Mouse (Mus musculus): ENCODE measurements around the gene Col1a1. TPM values are rescaled to one million over a fixed set of nuclear protein-coding genes. Genes with fewer than 3 reads are reported as not detected.

The Col1a1 gene
- polyA plus RNA-seq, 1 experiment from 2014 or later, result 82.7 TPM

- Histone ChIP-seq H3K4me2 (no peak overlapping the region), H3K36me3 (replicated peaks) (no peaks in the 10 kb centered on the region), H3K4me1 (peaks cover 13% of the 10 kb centered on the region), H3K27me3 (replicated peaks) (peaks cover 35% of the 10 kb centered on the region), H3K4me3 (no peak overlapping the region), H3K27ac (no peak overlapping the region), H3K9me3 (no peaks in the 10 kb centered on the region), H3K9ac (no peak overlapping the region)
- ATAC-seq (replicated peaks), result no peak
- WGBS, result 41% methylated on average over 9 of the region's 9 CpGs
Observed at GRCm38 (mm10) chr11:94941121-94941520, 5.1 kb downstream of the Col1a1 start.

GRCm38 (mm10) chr11:94941776-94942175 is 5.8 kb downstream of the Col1a1 start:
- Histone ChIP-seq H3K4me3 (no peak overlapping the region), H3K27ac (no peak overlapping the region), H3K4me2 (no peak overlapping the region), H3K27me3 (replicated peaks) (peaks cover 28% of the 10 kb centered on the region), H3K4me1 (peaks cover 11% of the 10 kb centered on the region), H3K9ac (no peak overlapping the region), H3K9me3 (no peaks in the 10 kb centered on the region), H3K36me3 (replicated peaks) (no peaks in the 10 kb centered on the region)
- ATAC-seq (replicated peaks), result no peak
- 79% methylated on average over 8 of the region's 8 CpGs for WGBS

- Histone ChIP-seq H3K4me3 (no peak overlapping the region), H3K27me3 (replicated peaks) (peaks cover 24% of the 10 kb centered on the region), H3K27ac (no peak overlapping the region), H3K4me2 (no peak overlapping the region), H3K9me3 (no peaks in the 10 kb centered on the region), H3K4me1 (peaks cover 6% of the 10 kb centered on the region), H3K36me3 (replicated peaks) (no peaks in the 10 kb centered on the region), H3K9ac (no peak overlapping the region)
- ATAC-seq (replicated peaks), result no peak
- 54% methylated on average over 13 of the region's 13 CpGs for WGBS
Observed at GRCm38 (mm10) chr11:94942282-94943023, 6.4 kb downstream of the Col1a1 start.

GRCm38 (mm10) chr11:94943054-94943453 is 7.0 kb downstream of the Col1a1 start:
- no peaks in the 10 kb centered on the region for H3K4me1 ChIP-seq
- WGBS, result 87% methylated on average over 15 of the region's 15 CpGs
- no peak overlapping the region for H3K27ac ChIP-seq
- no peak overlapping the region for H3K9ac ChIP-seq
- no peak for ATAC-seq (replicated peaks)
- H3K9me3 ChIP-seq, result no peaks in the 10 kb centered on the region
- H3K36me3 ChIP-seq (replicated peaks), result no peaks in the 10 kb centered on the region
- peaks cover 18% of the 10 kb centered on the region for H3K27me3 ChIP-seq (replicated peaks)
- H3K4me3 ChIP-seq, result no peak overlapping the region
- no peak overlapping the region for H3K4me2 ChIP-seq

GRCm38 (mm10) chr11:94944295-94944694 is 8.3 kb downstream of the Col1a1 start:
- no peak for ATAC-seq (replicated peaks)
- WGBS, result 20% methylated on average over 8 of the region's 8 CpGs
- Histone ChIP-seq H3K4me3 (no peak overlapping the region), H3K9ac (no peak overlapping the region), H3K4me1 (no peaks in the 10 kb centered on the region), H3K36me3 (replicated peaks) (no peaks in the 10 kb centered on the region), H3K27ac (no peak overlapping the region), H3K9me3 (no peaks in the 10 kb centered on the region), H3K4me2 (no peak overlapping the region), H3K27me3 (replicated peaks) (peaks cover 6% of the 10 kb centered on the region; the same call in 1 of the 2 replicates)

- 88% methylated on average over 12 of the region's 12 CpGs for WGBS
- Histone ChIP-seq H3K36me3 (replicated peaks) (no peaks in the 10 kb centered on the region), H3K4me1 (no peaks in the 10 kb centered on the region), H3K4me3 (no peak overlapping the region), H3K9me3 (no peaks in the 10 kb centered on the region), H3K27ac (no peak overlapping the region), H3K9ac (no peak overlapping the region), H3K27me3 (replicated peaks) (peaks cover 2% of the 10 kb centered on the region; the same call in 1 of the 2 replicates), H3K4me2 (no peak overlapping the region)
- no peak for ATAC-seq (replicated peaks)
Observed at GRCm38 (mm10) chr11:94945236-94945635, 9.2 kb downstream of the Col1a1 start.

- no peak overlapping the region for H3K9ac ChIP-seq
- no peaks in the 10 kb centered on the region for H3K9me3 ChIP-seq
- H3K27ac ChIP-seq, result no peak overlapping the region
- no peak overlapping the region for H3K4me3 ChIP-seq
- no peaks in the 10 kb centered on the region for H3K36me3 ChIP-seq (replicated peaks)
- no peaks in the 10 kb centered on the region for H3K27me3 ChIP-seq (replicated peaks)
- peaks cover 5% of the 10 kb centered on the region; the same call in 1 of the 2 replicates for H3K4me1 ChIP-seq
- no peak overlapping the region for H3K4me2 ChIP-seq
- 5% methylated on average over 6 of the region's 6 CpGs for WGBS
- ATAC-seq (replicated peaks), result no peak
Observed at GRCm38 (mm10) chr11:94952169-94952568, 16.1 kb downstream of the Col1a1 start.

- Histone ChIP-seq H3K27me3 (replicated peaks) (no peaks in the 10 kb centered on the region), H3K4me2 (no peak overlapping the region), H3K9me3 (no peaks in the 10 kb centered on the region), H3K27ac (no peak overlapping the region), H3K36me3 (replicated peaks) (no peaks in the 10 kb centered on the region), H3K9ac (no peak overlapping the region), H3K4me3 (no peak overlapping the region), H3K4me1 (peaks cover 5% of the 10 kb centered on the region; the same call in 1 of the 2 replicates)
- WGBS, result 70% methylated on average over 9 of the region's 9 CpGs
- no peak for ATAC-seq (replicated peaks)
Observed at GRCm38 (mm10) chr11:94955103-94955502, 19.1 kb downstream of the Col1a1 start.

GRCm38 (mm10) chr11:94957693-94958064 is 21.7 kb downstream of the Col1a1 start:
- H3K36me3 ChIP-seq (replicated peaks), result no peaks in the 10 kb centered on the region
- H3K9ac ChIP-seq, result no peak overlapping the region
- 88% methylated on average over 9 of the region's 9 CpGs for WGBS
- H3K27ac ChIP-seq, result peak overlapping the region; percentile 11; the same call in 1 of the 2 replicates
- no peak overlapping the region for H3K4me3 ChIP-seq
- no peaks in the 10 kb centered on the region for H3K9me3 ChIP-seq
- H3K27me3 ChIP-seq (replicated peaks), result no peaks in the 10 kb centered on the region
- H3K4me2 ChIP-seq, result no peak overlapping the region
- no peak for ATAC-seq (replicated peaks)
- no peaks in the 10 kb centered on the region for H3K4me1 ChIP-seq

- Histone ChIP-seq H3K4me1 (no peaks in the 10 kb centered on the region), H3K9me3 (no peaks in the 10 kb centered on the region), H3K9ac (no peak overlapping the region), H3K36me3 (replicated peaks) (no peaks in the 10 kb centered on the region), H3K4me3 (no peak overlapping the region), H3K27me3 (replicated peaks) (no peaks in the 10 kb centered on the region), H3K27ac (peak overlapping the region; percentile 11; the same call in 1 of the 2 replicates), H3K4me2 (no peak overlapping the region)
- 19% methylated on average over 8 of the region's 8 CpGs for WGBS
- ATAC-seq (replicated peaks), result 0 out of 2 replicates have a peak, but pooled peaks have one; percentile 11
Observed at GRCm38 (mm10) chr11:94958065-94958858, 22.2 kb downstream of the Col1a1 start.

- 83% methylated on average over 5 of the region's 5 CpGs for WGBS
- Histone ChIP-seq H3K9ac (no peak overlapping the region), H3K4me2 (no peak overlapping the region), H3K4me1 (no peaks in the 10 kb centered on the region), H3K27me3 (replicated peaks) (no peaks in the 10 kb centered on the region), H3K36me3 (replicated peaks) (no peaks in the 10 kb centered on the region), H3K9me3 (no peaks in the 10 kb centered on the region), H3K27ac (no peak overlapping the region), H3K4me3 (no peak overlapping the region)
- no peak for ATAC-seq (replicated peaks)
Observed at GRCm38 (mm10) chr11:94962534-94963101, 26.6 kb downstream of the Col1a1 start.

- Histone ChIP-seq H3K36me3 (replicated peaks) (no peaks in the 10 kb centered on the region), H3K27me3 (replicated peaks) (no peaks in the 10 kb centered on the region), H3K4me2 (no peak within 1 kb of the TSS), H3K4me3 (no peak within 1 kb of the TSS), H3K9ac (no peak within 1 kb of the TSS), H3K9me3 (no peaks in the 10 kb centered on the region), H3K4me1 (no peaks in the 10 kb centered on the region), H3K27ac (no peak within 1 kb of the TSS)
- ATAC-seq (replicated peaks), result no peak
- 54% methylated on average over 4 of the region's 4 CpGs for WGBS
Observed at GRCm38 (mm10) chr11:94967419-94967818, 31.4 kb downstream of the Col1a1 start, which contains the start of gene Hils1. Hils1 (plus strand) TSS chr11:94967593.
